Mouse (Mus musculus) neural tube, postnatal 0 days (tissue): ENCODE measurements around the gene Serpinb3d. TPM values are rescaled to one million over a fixed set of nuclear protein-coding genes. Genes with fewer than 3 reads are reported as not detected.

Experiments used
- polyA plus RNA-seq: library from polyadenylated mRNA; unstranded; fragments of >200 nt; fragmentation: Nextera tagmentation; extraction: Ambion mirVana; gene quantifications from 2 replicates; pipeline ENCODE4 v1.2.1, GENCODE M21; 2015

Gene Serpinb3d
- not detected in 2 replicates for polyA plus RNA-seq

DNA sequence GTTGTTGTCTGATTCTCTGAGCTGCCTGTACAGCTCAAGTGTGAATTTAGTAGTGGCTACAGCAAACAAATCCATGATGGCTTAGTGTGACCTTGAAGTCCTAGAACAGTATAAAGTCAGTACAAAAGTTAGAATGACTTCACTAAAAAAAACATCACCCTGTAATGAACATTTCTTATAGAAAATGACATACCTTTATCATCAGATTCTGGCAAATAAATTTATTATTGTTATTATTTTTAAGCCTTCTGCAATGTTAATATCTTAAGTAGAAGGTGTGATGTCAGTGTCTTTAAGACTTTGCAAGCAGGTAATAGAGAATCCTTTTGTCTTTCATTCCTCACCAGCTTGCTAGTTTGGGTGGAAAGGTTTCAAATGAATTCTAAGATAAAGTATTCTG lies at the start of gene Serpinb3d:
Gene Serpinb3d, minus strand, starts transcription at position 101 of the 400 bp plus-strand sequence.

DNA sequence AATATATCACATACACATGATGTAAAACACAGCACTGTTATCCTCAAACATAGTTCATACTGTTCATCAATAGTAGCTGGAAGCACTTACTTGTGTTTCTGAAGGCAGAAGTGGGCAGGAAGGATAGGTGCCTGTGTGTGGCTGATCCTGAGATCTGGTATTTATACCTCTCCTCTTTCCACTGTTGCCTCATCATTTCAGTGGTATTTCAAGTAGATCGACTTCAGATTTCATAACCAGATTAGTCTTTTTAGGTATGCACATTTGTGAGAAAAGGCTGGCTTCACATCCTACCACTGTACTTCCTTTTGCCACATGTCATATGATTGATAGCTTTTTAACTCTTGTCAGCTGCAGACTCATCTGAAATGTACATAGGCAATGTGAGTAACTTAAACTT lies 31.1 kb downstream of the Serpinb3d start, which contains the start of gene Serpinb3a:
Gene Serpinb3a, minus strand, starts transcription at position 101 of the 400 bp plus-strand sequence.

Other genes starting within 250 kb of the Serpinb3d start
- gene Serpinb5, start 222.3 kb downstream of the Serpinb3d start, polyA plus RNA-seq = 0.15 and 0.61 TPM in 2 replicates
- gene Serpinb12, start 149.1 kb downstream of the Serpinb3d start, polyA plus RNA-seq = 0.21 and 0.42 TPM in 2 replicates
- gene Serpinb13, start 102.5 kb downstream of the Serpinb3d start, polyA plus RNA-seq = not detected in 2 replicates
- gene Serpinb3a, start 31.2 kb downstream of the Serpinb3d start, polyA plus RNA-seq = not detected in 2 replicates
- gene Serpinb3b, start 194.9 kb upstream of the Serpinb3d start, polyA plus RNA-seq = not detected in 2 replicates
- gene Serpinb3c, start 194.9 kb upstream of the Serpinb3d start, polyA plus RNA-seq = not detected in 2 replicates